Mouse (Mus musculus): Measurements from ENCODE around the gene Krt31.

- no peak for TF ChIP-seq CTCF (IDR thresholded peaks at IDR 0.05; ENCODE audit: control insufficient read depth, insufficient read depth, low read length)
- no peak for TF ChIP-seq POLR2A (IDR thresholded peaks at IDR 0.05; ENCODE audit: borderline replicate concordance, control insufficient read depth, low read depth, low read length)
Observed at GRCm38 (mm10) chr11:100029768-100030167, 20.6 kb downstream of the Krt31 start, which contains the start of gene Krt33b.

All from bone marrow, adult 2 months (tissue).